In genomic region chr3:103967231-103967630, GRCm38 (mm10) we compare ENCODE assay signal across 9 mouse cellular contexts. TPM values are rescaled to one million over a fixed set of nuclear protein-coding genes. Genes with fewer than 3 reads are reported as not detected.
DNase-seq lines count a peak whose midpoint lies in the region; ATAC-seq and TF ChIP-seq lines count a peak whose summit lies in the region.
"Had no signal": no experiment of that assay in that cellular context is flagged by ENCODE, and none has a peak within 500 bp of the region (broad histone marks: within the 10 kb centered on the region; RNA-seq: fewer than 3 reads in every experiment).

No protein-coding gene starts in this region.

- peaks cover 7% of the 10 kb centered on the region; the same call in 1 of the 2 replicates for H3K79me2 ChIP-seq in MEL (ENCODE audit: control insufficient read depth, insufficient read depth, low read length, poor library complexity)

- no peaks in the 10 kb centered on the region for H3K9me3 ChIP-seq in heart, embryonic 14.5 days (ENCODE audit: control insufficient read depth, low read length)
- no peaks in the 10 kb centered on the region for H3K9me3 ChIP-seq in MEL (replicated peaks; ENCODE audit: insufficient read depth, low read length)
- no peaks in the 10 kb centered on the region for H3K9me3 ChIP-seq in hindbrain, embryonic 11.5 days (ENCODE audit: control insufficient read depth, low read length)
- no peaks in the 10 kb centered on the region for H3K9me3 ChIP-seq in midbrain, embryonic 11.5 days (ENCODE audit: control insufficient read depth, low read length)

- no peak for TF ChIP-seq POLR2A in MEL (IDR thresholded peaks at IDR 0.05; ENCODE audit: control insufficient read depth in 1 of 2, insufficient read depth in 1 of 2, low read depth in 1 of 2, low read length in 2 of 2, poor library complexity in 1 of 2)

- H3K27me3 ChIP-seq in heart, embryonic 14.5 days (ENCODE audit: control insufficient read depth, insufficient read depth, low read length) = no peaks in the 10 kb centered on the region
- H3K27me3 ChIP-seq in MEL (ENCODE audit: control insufficient read depth in 1 of 2, insufficient read depth in 2 of 2, low read length in 2 of 2) = no peaks in the 10 kb centered on the region
- H3K27me3 ChIP-seq in hindbrain, embryonic 11.5 days (ENCODE audit: control insufficient read depth, insufficient read depth, low read length) = no peaks in the 10 kb centered on the region
- no peaks in the 10 kb centered on the region for H3K27me3 ChIP-seq in midbrain, embryonic 11.5 days (ENCODE audit: control insufficient read depth, insufficient read depth, low read length)

- no peak for TF ChIP-seq RAD21 in MEL (IDR thresholded peaks at IDR 0.05; ENCODE audit: low read depth, low read length)

- WGBS in heart, embryonic 14.5 days = 21% methylated on average over 2 of the region's 2 CpGs
- 25% methylated on average over 2 of the region's 2 CpGs for WGBS in hindbrain, embryonic 11.5 days
- 26% methylated on average over 2 of the region's 2 CpGs for WGBS in midbrain, embryonic 11.5 days

- peak overlapping the region; percentile 74 for H3K4me2 ChIP-seq in heart, embryonic 14.5 days (ENCODE audit: low read length)
- H3K4me2 ChIP-seq in hindbrain, embryonic 11.5 days (replicated peaks; ENCODE audit: low read depth, low read length) = peak overlapping the region; percentile 76
- H3K4me2 ChIP-seq in midbrain, embryonic 11.5 days = peak overlapping the region; percentile 57

- TF ChIP-seq EP300 in MEL (IDR thresholded peaks at IDR 0.05; ENCODE audit: low read depth in 1 of 2, low read length in 2 of 2) = no peak

- H3K36me3 ChIP-seq in heart, embryonic 14.5 days (ENCODE audit: control insufficient read depth, insufficient read depth, low read length) = peaks cover 45% of the 10 kb centered on the region
- H3K36me3 ChIP-seq in MEL (ENCODE audit: control insufficient read depth in 1 of 2, insufficient read depth in 2 of 2, low read length in 2 of 2) = peaks cover 19 to 26% of the 10 kb centered on the region in 2 experiments
- no peaks in the 10 kb centered on the region for H3K36me3 ChIP-seq in hindbrain, embryonic 11.5 days (ENCODE audit: control insufficient read depth, insufficient read depth, low read length)
- no peaks in the 10 kb centered on the region for H3K36me3 ChIP-seq in midbrain, embryonic 11.5 days (ENCODE audit: control insufficient read depth, insufficient read depth, low read length)

- intact Hi-C loops in heart, postnatal 25 days (cut with DNase I) = no loop called here

- no peak for TF ChIP-seq CTCF in MEL (IDR thresholded peaks at IDR 0.05 in 2 of 3, conservative IDR thresholded peaks at IDR 0.05 in 1 of 3; ENCODE audit: control insufficient read depth in 1 of 3, insufficient read depth in 1 of 3, low read depth in 2 of 3, low read length in 3 of 3, poor library complexity in 1 of 3, severe bottlenecking in 1 of 3)

- ATAC-seq in heart, embryonic 14.5 days (ENCODE audit: insufficient number of reproducible peaks, insufficient read depth, low FRiP score, low read depth) = no peak
- no peak for ATAC-seq in hindbrain, embryonic 11.5 days (ENCODE audit: low FRiP score)
- ATAC-seq in midbrain, embryonic 11.5 days (ENCODE audit: low FRiP score) = no peak

- H3K9ac ChIP-seq in heart, embryonic 14.5 days (ENCODE audit: low read length) = peak overlapping the region; percentile 80
- H3K9ac ChIP-seq in MEL (ENCODE audit: control insufficient read depth, low read depth, low read length, poor library complexity, severe bottlenecking) = peak overlapping the region; percentile 96
- peak overlapping the region; percentile 94 for H3K9ac ChIP-seq in hindbrain, embryonic 11.5 days (ENCODE audit: low read depth, low read length)
- peak overlapping the region; percentile 93 for H3K9ac ChIP-seq in midbrain, embryonic 11.5 days (ENCODE audit: low read length)

- peaks cover 0 to 15% of the 10 kb centered on the region in 2 experiments; a peak in 2 of 4 replicates for H3K4me1 ChIP-seq in heart, embryonic 14.5 days (ENCODE audit: control insufficient read depth in 2 of 2, insufficient read depth in 2 of 2, low read length in 2 of 2)
- H3K4me1 ChIP-seq in MEL (ENCODE audit: control insufficient read depth in 1 of 2, insufficient read depth in 2 of 2, low read length in 2 of 2) = peaks cover 0 to 5% of the 10 kb centered on the region in 2 experiments; a peak in 2 of 4 replicates
- H3K4me1 ChIP-seq in hindbrain, embryonic 11.5 days (replicated peaks; ENCODE audit: control insufficient read depth, insufficient read depth, low read length) = no peaks in the 10 kb centered on the region; the same call in 1 of the 2 replicates
- H3K4me1 ChIP-seq in midbrain, embryonic 11.5 days (ENCODE audit: control insufficient read depth, insufficient read depth, low read length) = peaks cover 9% of the 10 kb centered on the region

- peak overlapping the region in 1 of 2 experiments; percentile 87; a peak in 3 of 4 replicates for H3K4me3 ChIP-seq in heart, embryonic 14.5 days (ENCODE audit: control insufficient read depth in 1 of 2, insufficient read depth in 1 of 2, low read depth in 1 of 2, low read length in 2 of 2)
- peak overlapping the region in 1 of 2 experiments; percentile 55; a peak in 2 of 4 replicates for H3K4me3 ChIP-seq in MEL (ENCODE audit: control insufficient read depth in 1 of 2, insufficient read depth in 1 of 2, low read depth in 2 of 2, low read length in 2 of 2)
- H3K4me3 ChIP-seq in hindbrain, embryonic 11.5 days (ENCODE audit: low read depth, low read length) = peak overlapping the region; percentile 81
- H3K4me3 ChIP-seq in midbrain, embryonic 11.5 days (ENCODE audit: low read depth, low read length) = peak overlapping the region; percentile 84

- peak overlapping the region in 1 of 2 experiments; percentile 92; a peak in 2 of 4 replicates for H3K27ac ChIP-seq in heart, embryonic 14.5 days (replicated peaks in 1 of 2; ENCODE audit: control insufficient read depth in 1 of 2, insufficient read depth in 1 of 2, low read depth in 2 of 2, low read length in 2 of 2)
- H3K27ac ChIP-seq in MEL (ENCODE audit: control insufficient read depth, low read depth, low read length) = 0 out of 2 replicates have a peak overlapping the region, but pooled peaks have one; percentile 5
- peak overlapping the region; percentile 99 for H3K27ac ChIP-seq in hindbrain, embryonic 11.5 days (ENCODE audit: low read depth, low read length)
- H3K27ac ChIP-seq in midbrain, embryonic 11.5 days (ENCODE audit: low read depth, low read length) = peak overlapping the region; percentile 97

- DNase-seq in heart, postnatal 25 days (ENCODE audit: low spot score) = no peak
- DNase-seq in MEL (ENCODE audit: low read depth, low spot score) = no peak
- no peak for DNase-seq in hindbrain, embryonic 11.5 days (ENCODE audit: low spot score)
- peak; percentile 91 for DNase-seq in midbrain, embryonic 11.5 days (ENCODE audit: low spot score, missing footprints)
- no peak for DNase-seq in thymus, postnatal 4 days
- no peak for DNase-seq in adrenal gland, adult (ENCODE audit: inconsistent age in 2 of 2, low spot score in 1 of 2)
- DNase-seq in natural killer cell, adult 2 months (ENCODE audit: low spot score in 2 of 2) = no peak
- DNase-seq: lung, adult 2 months had no signal

TF ChIP-seq in MEL, 35 proteins besides CTCF, POLR2A, EP300 and RAD21:
- TF ChIP-seq TBP (IDR thresholded peaks at IDR 0.05; ENCODE audit: low read depth, low read length) (no peak), CHD2 (IDR thresholded peaks at IDR 0.05; ENCODE audit: low read length) (no peak), NRF1 (IDR thresholded peaks at IDR 0.05; ENCODE audit: insufficient read depth, low read depth, low read length, poor library complexity, severe bottlenecking) (no peak), ZC3H11A (IDR thresholded peaks at IDR 0.05; ENCODE audit: low read depth, low read length) (no peak), ETS1 (IDR thresholded peaks at IDR 0.05; ENCODE audit: low read depth, low read length) (no peak), POLR2AphosphoS5 (IDR thresholded peaks at IDR 0.05; ENCODE audit: borderline replicate concordance, low read depth, low read length) (no peak), CHD1 (IDR thresholded peaks at IDR 0.05; ENCODE audit: low read depth, low read length) (no peak), GATA1 (IDR thresholded peaks at IDR 0.05; ENCODE audit: low read depth, low read length) (no peak), SIN3A (IDR thresholded peaks at IDR 0.05; ENCODE audit: low read length) (no peak), GABPA (IDR thresholded peaks at IDR 0.05; ENCODE audit: low read depth, low read length) (no peak), TCF12 (IDR thresholded peaks at IDR 0.05; ENCODE audit: low read depth, low read length) (no peak), POLR2AphosphoS2 (IDR thresholded peaks at IDR 0.05; ENCODE audit: low read length) (no peak), ELF1 (IDR thresholded peaks at IDR 0.05; ENCODE audit: low read depth, low read length) (no peak), ZNF384 (IDR thresholded peaks at IDR 0.05; ENCODE audit: low read depth, low read length) (no peak)

RNA-seq across cellular contexts. Expression of gene Phtf1, which starts 0.7 kb away (rescaled TPM):
- polyA plus RNA-seq in heart, embryonic 14.5 days (2014; fragmentation: Nextera tagmentation; extraction: Ambion mirVana) = 16.5 and 17.6 TPM in 2 replicates
- total RNA-seq in heart, postnatal 25 days (2021) = 1 to 10 TPM; 6.9 to 9.8 TPM
- total RNA-seq in MEL (2012; rRNA removed) = 19.7 and 20.0 TPM in 2 replicates
- polyA plus RNA-seq in MEL (2012; ENCODE audit: insufficient read depth in 1 of 2, insufficient read length in 2 of 2, low read depth in 1 of 2, low replicate concordance in 2 of 2, missing spikeins in 1 of 2) = 10 to 100 TPM in 1 of 2 experiments, not detected in 1; 23.4 TPM
- 49.3 and 53.0 TPM in 2 replicates for polyA plus RNA-seq in hindbrain, embryonic 11.5 days (2014; fragmentation: Nextera tagmentation; extraction: Ambion mirVana)
- 53.4 and 59.2 TPM in 2 replicates for polyA plus RNA-seq in midbrain, embryonic 11.5 days (2014; fragmentation: Nextera tagmentation; extraction: Ambion mirVana)

RNA-seq across cellular contexts. Expression of gene Rsbn1, which starts 53.3 kb away (rescaled TPM):
- 6.8 and 7.0 TPM in 2 replicates for polyA plus RNA-seq in heart, embryonic 14.5 days (2014; fragmentation: Nextera tagmentation; extraction: Ambion mirVana)
- 1 to 10 TPM; 6.7 to 8.7 TPM for total RNA-seq in heart, postnatal 25 days (2021)
- total RNA-seq in MEL (2012; rRNA removed) = 10.5 and 12.2 TPM in 2 replicates
- polyA plus RNA-seq in MEL (2012; ENCODE audit: insufficient read depth in 1 of 2, insufficient read length in 2 of 2, low read depth in 1 of 2, low replicate concordance in 2 of 2, missing spikeins in 1 of 2) = 10 to 100 TPM; 10.8 to 37.3 TPM
- 20.0 and 22.7 TPM in 2 replicates for polyA plus RNA-seq in hindbrain, embryonic 11.5 days (2014; fragmentation: Nextera tagmentation; extraction: Ambion mirVana)
- polyA plus RNA-seq in midbrain, embryonic 11.5 days (2014; fragmentation: Nextera tagmentation; extraction: Ambion mirVana) = 21.1 and 24.0 TPM in 2 replicates
